Mouse (Mus musculus): ENCODE data around the gene Prkab1.
A peak's percentile ranks its signal among the peaks of the same experiment; 100 is the strongest.

The Prkab1 gene

GRCm38 (mm10) chr5:116024327-116024739 is at the start of gene Prkab1:
Gene Prkab1 (minus strand): TSS chr5:116024508.
- peak; percentile 93 for DNase-seq (ENCODE audit: low read depth)

GRCm38 (mm10) chr5:116069618-116070017 is 45.3 kb upstream of the Prkab1 start:
- DNase-seq (ENCODE audit: low read depth), result no peak

GRCm38 (mm10) chr5:116052826-116053225 is 28.5 kb upstream of the Prkab1 start:
- no peak for DNase-seq (ENCODE audit: low read depth)

DNA sequence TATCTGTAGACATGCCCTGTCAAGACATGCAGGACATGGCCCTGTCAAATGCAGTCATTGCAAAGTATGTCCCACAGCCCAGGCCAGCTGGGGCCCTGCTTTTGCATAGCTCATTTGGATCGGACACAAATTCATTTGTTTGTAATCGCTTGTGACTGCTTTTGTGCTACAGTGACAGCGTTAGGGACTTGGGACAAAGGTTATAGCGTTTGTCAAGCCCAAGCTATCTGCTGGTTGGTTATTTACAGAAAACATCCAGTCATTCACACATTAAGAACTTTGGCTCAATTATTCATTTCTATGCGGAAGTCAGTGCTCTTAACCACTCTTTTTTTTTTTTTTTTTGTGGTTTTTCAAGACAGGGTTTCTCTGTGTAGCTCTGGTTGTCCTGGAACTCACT is 27.9 kb upstream of the Prkab1 start:
- DNase-seq (ENCODE audit: low read depth), result no peak

- no peak for DNase-seq (ENCODE audit: low read depth)
Measured at GRCm38 (mm10) chr5:116049821-116050220, 25.5 kb upstream of the Prkab1 start.

DNA sequence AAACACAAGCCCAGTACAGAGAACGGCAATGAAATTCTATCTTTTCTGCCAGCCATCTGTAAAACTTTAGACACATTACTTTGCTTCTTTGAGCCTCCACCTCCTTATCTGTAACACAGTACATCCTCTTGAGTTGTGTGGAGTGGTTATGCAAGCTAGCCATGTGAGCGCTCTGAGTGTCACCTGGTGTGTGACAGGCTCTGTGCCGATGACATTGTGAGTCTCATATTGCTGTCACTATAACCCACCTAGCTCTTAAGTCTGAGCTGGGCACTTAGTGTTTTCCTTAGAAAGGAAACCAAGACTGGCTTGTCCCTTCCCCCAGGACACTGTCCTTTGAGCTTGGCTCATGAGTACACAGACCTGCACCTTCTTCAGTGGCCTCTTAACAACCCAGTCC is 24.0 kb upstream of the Prkab1 start:
- DNase-seq (ENCODE audit: low read depth), result no peak

DNA sequence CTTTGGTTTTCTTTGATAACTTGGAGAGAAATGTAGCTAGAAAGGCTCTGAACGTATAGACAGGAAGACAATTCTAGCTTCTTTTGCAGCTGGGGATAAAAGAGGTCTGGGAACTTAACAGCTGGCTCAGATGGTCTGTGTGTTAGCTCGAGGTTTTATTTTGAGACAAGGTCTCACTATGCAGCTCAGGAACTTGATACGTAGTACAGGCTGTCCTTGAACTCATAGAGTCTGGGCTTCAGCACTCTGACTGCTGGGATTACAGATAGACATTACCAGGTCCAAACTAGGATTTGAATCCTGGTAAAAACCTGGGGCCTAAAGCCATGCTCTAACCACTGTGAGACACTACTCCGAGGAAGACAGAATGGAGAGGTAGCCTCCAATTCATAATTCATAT is 21.9 kb upstream of the Prkab1 start:
- DNase-seq (ENCODE audit: low read depth), result no peak

- DNase-seq (ENCODE audit: low read depth), result no peak
Measured at GRCm38 (mm10) chr5:116045581-116045980, 21.3 kb upstream of the Prkab1 start.

DNA sequence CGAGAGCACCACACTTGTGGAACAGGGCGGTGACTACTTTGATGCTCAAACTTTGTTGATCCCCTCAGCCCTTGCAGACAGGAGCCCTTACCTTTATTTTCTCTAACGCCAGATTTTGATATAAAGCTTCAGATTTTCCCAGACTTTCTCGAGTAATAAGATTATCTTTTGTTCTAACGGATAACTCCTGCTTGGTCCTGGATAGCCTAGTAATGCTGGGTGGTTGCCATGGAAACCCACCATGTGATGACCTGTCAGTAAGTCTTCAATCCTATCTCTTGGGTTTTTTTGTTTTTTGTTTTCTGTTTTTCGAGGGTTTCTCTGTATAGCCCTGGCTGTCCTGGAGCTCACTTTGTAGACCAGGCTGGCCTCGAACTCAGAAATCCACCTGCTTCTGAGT is 17.9 kb upstream of the Prkab1 start:
- DNase-seq (ENCODE audit: low read depth), result no peak

- no peak for DNase-seq (ENCODE audit: low read depth)
Measured at GRCm38 (mm10) chr5:116039706-116040105, 15.4 kb upstream of the Prkab1 start.

GRCm38 (mm10) chr5:116037731-116038130 is 13.4 kb upstream of the Prkab1 start:
- DNase-seq (ENCODE audit: low read depth), result no peak

- DNase-seq (ENCODE audit: low read depth), result no peak
Measured at GRCm38 (mm10) chr5:116036465-116036864, 12.2 kb upstream of the Prkab1 start.

GRCm38 (mm10) chr5:116031190-116031577 is 6.9 kb upstream of the Prkab1 start:
- DNase-seq (ENCODE audit: low read depth), result peak; percentile 87

DNA sequence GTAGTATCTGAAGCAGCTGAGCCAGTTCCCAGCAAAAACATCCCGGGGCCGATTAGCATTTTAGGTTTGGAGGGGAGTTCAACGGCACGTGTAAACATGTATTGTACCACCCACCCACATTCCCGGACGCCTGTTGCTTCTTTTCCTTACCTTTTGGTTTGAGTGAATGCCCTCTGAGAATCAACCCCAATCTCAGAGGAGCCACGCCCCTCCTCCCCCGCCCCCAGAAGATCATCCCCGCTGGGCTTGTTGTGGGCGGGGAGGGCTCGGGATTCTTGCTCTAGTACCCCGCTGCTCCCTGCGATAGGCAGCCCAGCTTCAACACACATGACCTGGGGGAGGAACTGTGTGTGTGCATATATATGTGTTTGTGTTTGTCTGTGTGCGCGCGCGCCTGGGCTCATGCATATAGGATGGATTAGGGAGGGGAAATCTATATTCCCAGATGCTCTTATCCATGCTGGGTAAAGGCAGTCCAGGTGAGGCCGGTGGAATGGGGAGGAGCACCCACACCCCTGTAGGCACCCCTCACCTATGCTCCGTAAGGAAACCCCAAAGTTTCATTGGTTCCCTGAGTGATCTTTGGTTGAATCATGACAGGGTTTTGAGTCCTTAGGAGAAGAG is 6.4 kb upstream of the Prkab1 start:
- DNase-seq (ENCODE audit: low read depth), result no peak

- no peak for DNase-seq (ENCODE audit: low read depth)
Measured at GRCm38 (mm10) chr5:116029071-116029470, 4.8 kb upstream of the Prkab1 start.

DNA sequence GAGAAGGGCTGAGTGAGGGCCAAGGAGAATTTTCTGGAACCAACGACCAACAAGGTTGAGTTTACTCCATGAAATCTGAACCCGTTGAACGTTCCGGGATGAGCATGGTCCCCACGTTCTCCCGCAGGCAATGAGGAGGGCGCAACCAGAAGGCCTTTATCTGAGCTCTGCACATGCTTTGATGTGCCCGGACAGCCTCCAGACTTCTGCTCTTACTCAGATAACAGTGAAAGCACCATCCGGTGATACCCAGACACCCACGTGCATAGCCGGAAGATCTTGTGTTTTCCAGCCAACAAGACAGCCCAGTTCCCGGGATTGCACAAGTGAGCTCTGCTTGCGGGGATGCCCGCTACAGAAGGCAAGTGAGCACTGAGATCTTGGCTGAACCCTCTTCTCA is 2.3 kb upstream of the Prkab1 start:
- DNase-seq (ENCODE audit: low read depth), result peak; percentile 89

- DNase-seq (ENCODE audit: low read depth), result no peak
Measured at GRCm38 (mm10) chr5:116026107-116026506, 1.8 kb upstream of the Prkab1 start.

DNA sequence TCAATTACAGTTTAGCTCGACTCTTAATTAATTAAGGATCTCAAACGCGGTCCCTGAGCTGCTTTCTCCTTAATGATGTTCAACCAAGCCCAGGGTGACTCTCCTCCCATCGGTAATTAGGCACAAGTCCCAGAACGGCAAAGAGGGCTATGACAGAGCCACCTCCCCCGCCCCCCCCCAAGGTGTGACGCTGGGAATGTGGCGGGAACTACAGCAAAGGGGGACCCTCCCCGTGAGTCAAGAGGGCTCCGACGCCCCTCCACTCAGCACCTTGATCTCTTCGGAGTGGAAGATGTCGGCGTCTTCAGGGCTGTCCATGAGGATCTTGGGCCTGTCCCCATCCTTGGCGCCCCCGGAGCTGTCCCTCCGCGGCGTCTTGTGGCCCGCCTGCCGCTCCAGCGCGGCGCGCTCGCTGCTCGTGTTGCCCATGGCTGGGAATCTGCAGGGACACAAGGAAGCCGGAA is 455 bp downstream of the Prkab1 start:
- DNase-seq (ENCODE audit: low read depth), result no peak

- DNase-seq (ENCODE audit: low read depth), result no peak
Measured at GRCm38 (mm10) chr5:116023251-116023661, 1.1 kb downstream of the Prkab1 start.

- no peak for DNase-seq (ENCODE audit: low read depth)
Measured at GRCm38 (mm10) chr5:116022658-116023200, 1.6 kb downstream of the Prkab1 start.

- DNase-seq (ENCODE audit: low read depth), result no peak
Measured at GRCm38 (mm10) chr5:116022131-116022530, 2.2 kb downstream of the Prkab1 start.

GRCm38 (mm10) chr5:116021552-116021951 is 2.8 kb downstream of the Prkab1 start:
- DNase-seq (ENCODE audit: low read depth), result peak; percentile 80

DNA sequence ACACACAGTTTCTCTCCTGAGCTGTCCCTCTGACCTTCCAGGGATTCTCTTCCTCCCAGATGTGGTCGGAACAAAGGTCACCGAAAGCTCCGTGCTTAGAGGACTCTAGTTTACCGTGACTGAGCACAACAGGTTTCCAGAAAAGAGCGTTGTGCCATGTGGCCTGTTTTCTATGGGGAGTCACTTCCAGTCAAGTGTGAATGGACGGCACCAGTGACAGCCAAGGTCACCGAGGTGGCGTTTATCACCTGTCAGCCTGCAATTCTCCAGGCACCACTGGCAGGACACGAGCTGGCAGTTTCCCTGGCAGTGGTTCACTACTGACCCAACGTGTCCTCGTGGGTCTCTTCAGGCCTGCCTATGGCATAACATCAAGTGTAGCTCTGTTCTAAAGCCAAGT is 4.9 kb downstream of the Prkab1 start:
- no peak for DNase-seq (ENCODE audit: low read depth)

GRCm38 (mm10) chr5:116018784-116019183 is 5.5 kb downstream of the Prkab1 start:
- no peak for DNase-seq (ENCODE audit: low read depth)

Data from c-Kit-positive CD71-positive TER-119-negative erythroid progenitor cells, embryonic 14.5 days (primary cell).